Mouse (Mus musculus): ENCODE data around the gene Tmem236.

Tmem236 gene

DNA sequence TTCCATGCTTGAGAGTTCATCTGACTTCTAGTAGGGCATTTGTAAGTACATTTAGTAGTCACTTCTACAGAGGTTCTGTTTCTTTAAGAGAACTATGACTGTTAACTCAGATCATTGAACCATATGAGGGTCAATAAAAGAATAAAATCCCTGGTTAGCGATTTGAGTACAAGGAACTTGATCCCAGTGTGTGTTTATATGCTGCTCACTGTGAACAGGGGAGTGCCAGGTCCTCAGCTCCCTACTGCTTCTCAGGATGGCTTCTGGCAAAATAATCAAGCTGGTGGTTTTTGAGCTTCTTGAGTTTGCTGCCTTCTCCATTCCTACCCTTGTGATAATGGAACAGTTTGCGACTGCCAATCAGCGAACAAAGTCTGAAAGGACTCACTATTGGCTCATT lies at the start of gene Tmem236:
Gene Tmem236 (plus strand): TSS at position 190 of the 400 bp plus-strand sequence.
- DNase-seq (ENCODE audit: low spot score): no peak

DNA sequence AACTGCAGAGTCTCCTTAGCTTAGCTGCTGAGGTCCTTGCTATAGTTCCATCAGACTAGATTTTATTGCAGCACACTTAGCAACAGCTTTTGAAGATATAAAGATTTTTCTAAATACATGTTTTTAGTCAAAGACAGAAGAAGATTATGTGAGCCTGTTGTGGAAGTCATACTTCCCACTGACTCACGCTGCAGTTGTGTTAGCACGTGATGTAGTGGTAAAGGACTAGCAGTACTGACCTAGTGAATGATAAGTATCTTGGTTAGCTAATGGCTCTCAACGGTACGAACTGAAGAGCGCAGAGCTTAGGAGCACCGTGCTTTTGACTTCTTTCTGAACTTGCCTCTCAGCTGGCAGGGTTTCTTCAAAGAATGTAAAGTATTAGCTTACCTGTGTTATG lies 47.9 kb upstream of the Tmem236 start:
- DNase-seq (ENCODE audit: low spot score): no peak

DNA sequence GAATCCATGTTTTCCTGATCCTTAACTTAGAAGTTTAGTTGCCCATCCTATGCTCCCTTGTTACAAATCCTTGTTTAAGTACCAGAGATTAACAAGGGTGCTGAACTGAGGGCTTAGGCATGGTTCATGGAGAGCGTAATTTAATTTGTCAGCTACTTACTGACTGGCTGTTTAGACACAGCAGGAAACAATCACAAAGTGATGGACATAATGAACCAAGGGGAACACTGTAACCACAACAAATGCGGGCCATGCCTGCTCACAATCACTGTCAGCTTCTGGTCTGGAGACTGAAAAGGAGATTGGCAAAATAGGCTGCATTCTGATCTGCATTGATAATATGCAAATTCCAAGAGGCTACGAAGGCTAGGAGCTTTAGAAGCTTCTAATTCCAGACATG lies 46.7 kb upstream of the Tmem236 start:
- no peak for DNase-seq (ENCODE audit: low spot score)

DNA sequence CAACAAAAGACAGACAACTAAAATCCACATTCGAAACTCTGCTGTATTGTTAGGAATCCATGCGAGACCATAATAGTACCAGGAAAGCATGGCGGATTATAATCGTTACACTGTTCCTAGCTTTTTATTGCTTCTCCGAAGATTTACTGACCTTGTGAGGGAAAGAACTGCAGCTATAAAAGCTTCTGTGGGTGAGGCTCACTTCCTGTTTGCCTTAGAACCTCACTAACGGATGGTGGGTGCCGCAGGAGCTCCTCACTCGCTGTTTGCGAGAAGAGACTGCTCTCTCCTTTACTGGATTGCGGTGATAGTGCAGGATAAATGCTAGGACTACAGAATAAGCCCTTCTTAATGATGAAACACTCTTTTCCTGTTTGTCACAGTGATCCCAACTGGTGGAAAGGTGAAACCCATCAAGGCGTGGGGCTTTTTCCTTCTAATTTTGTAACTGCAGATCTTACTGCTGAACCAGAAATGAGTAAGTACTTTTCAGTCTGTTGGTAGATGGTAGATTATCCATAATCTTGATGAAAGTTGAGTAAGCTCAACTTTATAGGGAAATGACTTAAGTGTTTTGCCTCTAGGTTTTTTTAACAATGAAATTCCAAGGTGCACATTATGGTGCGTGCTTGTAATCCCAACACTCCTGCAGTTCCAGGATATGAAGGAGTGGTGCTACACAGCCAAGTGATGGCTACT lies 43.5 kb upstream of the Tmem236 start:
- no peak for DNase-seq (ENCODE audit: low spot score)

DNA sequence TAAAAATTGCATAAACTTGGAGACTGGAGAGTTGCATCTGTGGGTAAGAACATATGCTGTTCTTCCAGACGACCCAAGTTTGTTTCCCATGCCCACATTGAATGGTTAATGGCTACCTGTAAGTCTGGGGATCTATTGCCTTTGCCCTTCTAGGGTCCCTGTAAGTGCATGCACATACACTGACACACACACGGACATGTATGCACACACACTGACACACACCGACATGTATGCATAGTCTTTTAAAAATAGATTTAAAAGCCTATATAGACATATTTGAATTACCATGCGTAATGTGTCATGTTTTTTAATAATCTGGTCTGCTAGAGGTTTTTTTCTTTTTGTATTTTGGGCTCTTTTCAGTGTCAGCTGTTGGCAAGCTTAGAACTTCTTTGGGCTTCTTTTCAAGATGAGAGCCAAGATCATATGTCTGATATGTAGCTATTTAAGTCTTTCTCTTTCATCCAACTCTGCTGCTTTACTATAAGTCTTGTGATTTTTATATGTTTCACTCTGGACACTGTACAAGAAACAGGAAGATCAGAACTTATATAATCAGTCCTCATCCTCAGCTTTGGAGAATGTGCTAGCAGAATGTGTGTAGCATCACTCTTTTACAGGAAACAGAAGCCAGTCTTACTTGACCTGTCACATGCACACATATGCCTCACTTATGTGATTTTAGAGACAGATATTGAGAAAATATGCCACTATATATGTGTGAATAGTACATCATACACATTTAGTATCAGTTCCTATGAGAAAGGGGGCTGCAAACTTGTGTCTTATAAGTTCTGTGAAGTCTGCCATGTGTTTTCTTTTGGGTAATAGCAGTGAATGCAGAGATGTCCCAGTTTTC lies 41.6 kb upstream of the Tmem236 start:
- DNase-seq (ENCODE audit: low spot score): no peak

DNA sequence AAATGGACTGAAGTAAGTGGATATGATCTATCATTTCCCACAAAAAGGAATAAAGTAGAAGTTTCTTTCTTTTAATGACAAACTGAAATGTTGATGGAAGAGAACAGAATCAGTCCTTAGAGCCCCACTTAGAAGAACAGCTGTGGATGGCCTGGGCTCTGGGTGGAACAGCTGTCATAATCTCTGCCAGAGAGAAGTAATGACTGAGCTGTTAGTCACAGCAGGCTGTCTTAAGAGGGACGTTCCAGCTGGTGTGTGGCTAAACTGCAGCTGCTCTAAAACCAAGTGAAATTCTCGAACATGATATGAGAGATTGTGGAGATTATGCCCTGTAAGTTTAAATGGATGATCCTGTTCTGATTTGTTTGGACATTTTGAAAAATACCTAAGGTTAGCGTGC lies 37.4 kb upstream of the Tmem236 start:
- DNase-seq (ENCODE audit: low spot score): no peak

DNA sequence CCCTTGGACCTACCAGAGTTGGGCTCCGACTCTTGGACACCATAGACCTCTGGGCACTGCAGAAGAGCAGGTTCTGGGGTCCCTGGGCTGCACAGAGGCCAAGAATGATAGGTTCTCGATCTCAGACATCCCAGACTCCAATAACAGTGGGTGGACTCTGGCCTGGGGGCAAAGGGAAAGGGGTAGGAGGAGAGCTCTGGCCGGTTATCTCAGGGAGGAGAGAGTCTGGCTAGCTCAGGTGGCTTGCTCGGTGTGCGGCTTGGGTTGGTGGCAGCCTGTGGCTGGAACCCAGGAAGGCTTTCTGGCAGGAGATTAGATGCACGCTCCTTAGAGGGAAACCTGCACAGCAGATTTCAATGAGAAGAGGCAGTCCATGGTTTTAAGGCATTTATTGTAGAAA lies 34.7 kb upstream of the Tmem236 start:
- DNase-seq (ENCODE audit: low spot score): no peak

DNA sequence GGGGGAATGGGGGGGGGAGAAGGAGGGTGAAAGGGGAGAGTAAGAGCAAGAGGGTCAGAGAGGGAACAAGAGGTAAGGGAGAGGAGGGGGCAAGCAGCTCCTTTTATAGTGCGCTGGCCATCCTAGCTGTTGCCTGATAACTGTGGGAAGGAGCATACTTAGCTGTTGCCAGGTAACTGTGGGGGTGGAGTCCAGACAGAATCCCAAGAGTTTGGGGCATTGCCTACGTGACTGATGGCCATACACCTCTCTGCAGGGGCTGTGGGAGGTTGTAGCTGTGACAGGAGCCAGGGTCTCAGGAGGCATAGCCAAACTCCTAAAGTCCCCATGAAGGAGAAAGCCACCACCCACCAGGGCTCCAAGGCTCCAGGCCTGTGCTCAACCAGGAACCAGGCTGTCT lies 34.3 kb upstream of the Tmem236 start:
- DNase-seq (ENCODE audit: low spot score): no peak

DNA sequence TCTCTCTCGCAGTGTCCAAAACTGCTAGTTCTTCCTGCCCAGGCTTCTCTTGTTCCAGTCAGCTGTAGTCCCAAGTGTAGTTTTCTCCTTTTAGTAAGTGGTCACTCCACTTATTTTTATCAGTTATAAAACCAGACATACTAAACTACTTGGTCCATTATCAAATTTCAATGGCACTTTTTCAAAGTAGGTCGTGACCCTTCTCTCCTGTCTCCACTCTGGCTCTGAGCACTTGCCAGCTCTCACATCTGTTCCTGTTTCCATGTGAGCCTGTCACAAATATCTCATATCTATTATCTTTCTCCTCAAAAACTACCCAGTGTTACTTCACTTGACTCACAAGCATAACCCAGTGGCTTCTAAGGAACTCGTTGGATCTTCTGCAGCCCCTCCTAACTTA lies 29.0 kb upstream of the Tmem236 start:
- DNase-seq (ENCODE audit: low spot score): no peak

DNA sequence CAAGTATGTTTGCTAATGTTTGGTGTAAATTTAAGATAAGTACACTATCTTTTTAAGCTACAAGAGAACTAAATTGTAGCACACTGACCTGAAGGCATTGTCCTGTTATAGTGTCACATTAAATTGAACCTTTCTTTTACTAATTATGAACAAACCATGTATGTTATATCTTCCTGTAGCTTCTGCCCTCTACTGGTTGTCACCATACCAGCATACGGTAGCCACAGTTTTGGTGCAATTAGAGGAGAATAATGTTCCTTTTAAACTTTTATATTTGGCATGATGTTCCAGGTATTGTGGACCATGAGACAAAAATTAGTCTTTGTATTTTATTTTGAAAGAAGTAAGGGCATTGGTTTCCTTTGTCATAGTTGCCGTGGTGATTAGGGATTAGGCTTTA lies 27.4 kb upstream of the Tmem236 start:
- DNase-seq (ENCODE audit: low spot score): no peak

DNA sequence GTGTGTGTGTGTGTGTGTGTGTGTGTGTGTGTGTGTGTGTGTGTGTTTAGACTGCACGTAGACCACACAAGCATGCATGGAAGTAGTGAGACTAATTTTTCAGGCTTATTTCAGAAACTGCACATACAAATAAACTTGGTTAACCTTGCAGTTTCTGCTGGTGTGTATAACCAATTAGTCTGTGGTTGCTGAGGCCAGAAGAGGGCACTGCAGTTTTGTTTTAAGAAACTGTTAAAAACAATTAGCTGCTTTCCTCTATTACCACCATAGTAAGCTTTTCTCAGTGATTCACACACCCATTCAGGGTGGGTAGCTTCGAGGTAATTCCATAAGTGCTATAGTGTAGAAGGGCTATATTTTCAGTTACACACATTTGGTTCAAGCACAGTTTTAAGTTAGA lies 23.5 kb upstream of the Tmem236 start:
- no peak for DNase-seq (ENCODE audit: low spot score)

DNA sequence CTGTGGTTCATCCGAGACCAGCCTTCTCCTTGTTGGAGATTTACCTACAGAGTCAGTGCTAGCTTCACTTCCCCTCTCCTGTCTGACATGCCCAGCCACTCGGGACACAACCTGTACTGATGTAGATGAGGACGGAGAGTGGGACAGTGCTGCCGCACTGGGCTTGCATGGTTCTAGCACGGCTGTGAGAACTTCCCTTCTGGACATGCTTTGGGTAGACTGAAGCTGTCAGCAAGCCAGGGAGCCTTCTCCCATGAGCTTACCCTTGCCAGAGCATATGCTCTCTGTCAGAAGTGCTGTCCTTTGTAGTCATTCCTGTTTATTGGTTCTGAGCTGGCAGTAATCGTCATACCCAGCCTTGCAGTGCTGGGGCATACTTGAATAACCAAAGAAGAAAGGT lies 22.5 kb upstream of the Tmem236 start:
- DNase-seq (ENCODE audit: low spot score): no peak

DNA sequence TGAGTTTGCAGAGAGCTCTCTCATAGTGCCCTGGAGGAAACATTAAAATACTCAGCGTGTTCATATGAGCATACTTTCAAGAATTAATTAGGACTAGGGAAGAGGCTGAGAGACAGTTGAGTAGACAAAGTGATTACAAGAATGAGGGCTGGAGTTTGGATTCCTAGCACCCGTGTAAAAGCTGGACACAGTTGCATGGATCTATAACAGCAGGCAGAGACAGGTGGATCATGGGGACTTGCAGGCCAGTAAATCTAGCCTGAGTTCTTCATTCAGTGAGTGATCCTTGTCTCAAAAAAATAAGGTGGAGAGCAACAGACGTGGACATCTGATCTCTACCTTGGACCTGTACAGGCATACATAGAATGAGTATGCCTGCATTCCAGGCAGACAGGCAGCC lies 15.3 kb upstream of the Tmem236 start:
- DNase-seq (ENCODE audit: low spot score): no peak

DNA sequence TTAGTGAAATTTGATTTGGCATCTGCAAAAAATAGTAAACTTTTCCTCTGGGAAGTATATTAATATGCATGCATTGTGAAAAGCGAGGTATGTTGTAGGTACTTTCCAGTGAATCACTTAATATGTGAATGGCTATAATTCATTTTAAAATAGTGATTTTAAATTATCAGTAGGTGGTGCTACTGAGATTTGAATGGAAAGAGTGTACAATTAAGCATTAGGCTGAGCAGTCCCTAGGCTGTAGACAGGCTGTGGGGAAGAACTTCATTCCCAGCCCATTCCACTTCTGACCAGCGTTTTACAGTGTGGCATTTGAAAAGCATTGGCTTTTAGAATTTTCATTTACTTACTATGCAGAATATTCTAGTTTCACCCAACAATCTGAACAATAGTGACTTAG lies 14.6 kb upstream of the Tmem236 start:
- DNase-seq (ENCODE audit: low spot score): no peak

DNA sequence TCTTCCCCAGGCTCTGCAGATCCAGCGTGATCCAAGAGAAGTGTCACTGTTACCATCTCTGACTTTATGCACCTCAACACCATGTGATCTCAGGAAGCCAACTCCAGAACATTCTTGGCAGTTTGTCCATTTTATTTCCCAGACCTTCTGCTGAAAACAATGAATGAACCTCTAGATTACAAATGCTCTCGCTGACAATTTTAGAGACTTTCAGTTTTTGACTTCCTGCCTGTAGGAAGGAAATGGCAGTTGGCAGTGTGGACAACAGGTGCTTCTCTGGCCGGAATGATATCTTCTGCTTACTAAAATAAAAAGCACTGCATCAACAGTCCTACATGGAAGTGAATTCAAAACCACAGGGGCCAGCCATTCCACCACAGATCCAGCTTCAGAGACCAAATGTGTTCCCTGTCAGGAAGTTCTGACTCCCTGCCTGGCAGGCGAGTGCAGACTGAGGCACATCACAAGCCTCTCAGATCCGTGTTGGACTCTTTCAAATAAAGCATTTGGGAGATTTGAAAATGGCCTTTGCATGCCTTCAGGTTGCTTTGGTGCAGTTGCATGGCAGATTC lies 9.8 kb upstream of the Tmem236 start:
- DNase-seq (ENCODE audit: low spot score): no peak

DNA sequence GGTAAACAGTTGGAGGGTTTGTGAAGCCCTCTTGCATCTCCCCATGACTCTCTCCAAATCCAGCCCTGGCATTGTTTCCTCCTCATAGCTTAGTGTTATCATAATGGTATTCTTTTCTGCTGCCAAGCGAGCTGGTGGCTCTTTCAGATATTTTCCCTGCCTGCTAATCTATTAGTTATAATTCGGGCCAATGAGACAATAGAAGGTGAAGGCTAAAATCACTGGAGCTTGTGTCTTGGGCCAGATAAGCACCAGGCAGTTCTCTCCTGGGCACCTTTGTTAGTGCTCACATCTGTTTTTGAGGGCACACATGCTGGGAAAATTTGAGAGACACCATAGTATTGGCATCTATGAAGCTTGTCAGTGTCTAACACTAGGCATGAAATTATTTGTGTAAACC lies 9.3 kb upstream of the Tmem236 start:
- no peak for DNase-seq (ENCODE audit: low spot score)

DNA sequence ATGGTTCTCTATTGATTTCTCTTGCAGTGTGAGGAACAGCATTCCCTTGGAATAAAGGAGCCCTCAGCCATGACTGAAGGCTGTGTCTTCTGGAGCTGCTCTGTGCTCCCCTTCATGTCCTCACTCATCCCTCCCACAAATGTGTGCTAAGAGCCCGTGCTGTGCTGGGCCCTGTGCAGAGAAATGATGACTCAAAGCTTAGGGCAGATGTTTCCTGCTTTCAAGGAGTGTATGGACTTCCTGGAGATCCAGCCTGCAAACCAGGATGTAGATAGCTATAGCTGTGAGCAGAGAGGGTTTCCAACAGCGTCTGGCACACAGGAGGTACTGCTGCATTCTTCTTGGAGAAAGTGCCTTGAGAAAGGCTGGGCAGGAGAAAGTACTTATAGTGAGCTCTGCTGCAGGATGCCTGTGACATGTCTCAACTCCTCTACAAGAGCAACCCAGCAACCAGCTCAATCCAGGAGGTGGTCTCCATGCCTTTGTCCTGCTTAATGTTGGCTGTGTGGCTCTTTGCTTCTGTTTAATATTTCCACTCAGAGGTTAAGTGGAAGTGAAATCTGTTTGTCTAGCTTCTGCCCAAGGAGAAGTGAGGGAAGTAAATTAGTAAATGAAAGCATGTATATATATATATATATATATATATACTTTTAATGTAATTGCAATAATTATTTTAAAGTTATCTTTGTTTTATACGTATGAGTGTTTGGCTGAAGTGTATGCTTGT lies 8.5 kb upstream of the Tmem236 start:
- DNase-seq (ENCODE audit: low spot score): no peak

DNA sequence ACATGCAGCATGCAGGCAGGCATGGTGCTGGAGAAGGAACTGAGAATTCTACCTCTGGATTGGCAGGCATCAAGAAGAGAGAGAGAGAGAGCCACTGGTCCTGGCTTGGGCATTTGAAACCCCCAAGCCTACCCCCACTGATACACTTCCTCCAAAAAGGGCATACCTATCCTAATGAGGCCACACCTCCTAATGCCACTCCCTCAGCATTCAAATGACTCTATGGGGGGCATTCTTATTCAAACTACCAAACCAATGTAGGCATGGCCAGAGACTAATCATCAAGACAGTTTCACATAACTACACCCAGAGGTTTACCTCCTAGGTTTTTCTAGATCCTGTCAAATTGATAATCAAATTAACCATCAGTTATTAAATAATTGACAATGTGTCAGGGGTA lies 6.6 kb upstream of the Tmem236 start:
- no peak for DNase-seq (ENCODE audit: low spot score)

DNA sequence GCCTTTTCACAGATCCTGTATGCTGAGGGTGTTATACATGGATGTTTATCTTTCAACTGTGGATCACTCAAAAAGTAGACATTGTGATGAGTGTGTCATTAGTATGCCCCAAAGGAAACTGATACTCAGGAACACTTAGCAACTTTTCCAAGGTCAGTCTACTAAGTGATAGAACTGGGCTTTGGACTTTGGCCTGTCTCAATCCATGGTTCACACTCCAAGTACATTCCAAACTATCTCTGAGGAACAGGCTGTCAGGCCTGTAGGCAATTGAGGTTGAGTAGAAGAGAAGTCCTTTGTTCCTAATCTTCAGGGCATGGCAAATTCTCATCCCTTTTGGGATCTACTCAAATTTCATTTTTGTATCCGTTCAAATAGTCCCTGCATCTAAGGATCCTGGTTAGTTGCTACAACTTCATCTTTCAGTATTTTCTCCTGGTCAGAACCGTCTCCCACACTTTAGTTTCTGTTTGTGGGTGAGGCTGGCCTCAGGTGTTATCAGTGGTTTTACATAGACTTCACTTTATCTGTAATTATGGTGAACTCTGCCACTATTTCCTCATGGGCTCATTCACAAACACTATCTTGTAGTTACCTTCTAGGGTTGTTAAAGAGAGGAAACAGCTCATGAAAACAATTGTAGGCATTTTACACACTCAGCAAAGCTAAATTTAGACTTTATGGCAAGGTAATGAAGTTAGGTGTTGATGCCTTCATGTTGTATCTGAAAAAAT lies 2.3 kb downstream of the Tmem236 start:
- DNase-seq (ENCODE audit: low spot score): no peak

DNA sequence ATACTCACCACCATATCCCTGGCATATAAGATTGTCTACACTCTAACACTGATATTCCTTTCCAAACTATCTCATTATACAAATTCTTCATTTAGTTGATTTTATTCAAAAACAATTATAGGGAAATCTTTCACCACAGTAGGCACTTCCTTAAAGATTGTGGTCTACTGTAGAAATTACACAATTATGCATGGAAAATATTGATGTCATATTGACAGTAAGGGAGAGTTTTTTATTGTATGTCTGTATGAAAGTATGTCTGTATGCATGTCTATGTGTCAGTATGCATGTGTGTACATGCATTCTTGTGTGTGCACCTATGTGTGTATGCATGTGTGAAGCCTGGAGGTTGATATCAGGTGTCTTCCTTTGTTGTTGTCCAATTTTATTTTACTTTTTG lies 10.1 kb downstream of the Tmem236 start:
- no peak for DNase-seq (ENCODE audit: low spot score)

DNA sequence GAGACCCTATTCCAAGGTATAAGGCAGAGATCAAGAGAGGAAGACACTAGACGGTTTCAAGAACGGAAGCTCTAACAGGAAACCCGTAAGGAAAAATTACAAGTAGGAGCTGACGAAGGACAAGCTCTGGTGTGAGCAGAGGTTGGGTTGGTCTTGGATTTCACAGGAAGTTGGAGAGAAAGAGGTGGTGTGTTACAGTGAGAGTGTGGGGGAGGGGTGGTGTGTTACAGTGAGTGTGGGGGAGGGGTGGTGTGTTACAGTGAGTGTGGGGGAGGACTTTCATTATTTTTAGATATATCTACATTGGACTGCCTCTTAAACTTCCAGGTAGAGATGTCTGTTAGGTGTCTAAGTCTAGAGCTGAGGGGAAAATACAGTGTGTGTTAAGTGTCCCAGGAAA lies 16.4 kb downstream of the Tmem236 start:
- DNase-seq (ENCODE audit: low spot score): no peak

DNA sequence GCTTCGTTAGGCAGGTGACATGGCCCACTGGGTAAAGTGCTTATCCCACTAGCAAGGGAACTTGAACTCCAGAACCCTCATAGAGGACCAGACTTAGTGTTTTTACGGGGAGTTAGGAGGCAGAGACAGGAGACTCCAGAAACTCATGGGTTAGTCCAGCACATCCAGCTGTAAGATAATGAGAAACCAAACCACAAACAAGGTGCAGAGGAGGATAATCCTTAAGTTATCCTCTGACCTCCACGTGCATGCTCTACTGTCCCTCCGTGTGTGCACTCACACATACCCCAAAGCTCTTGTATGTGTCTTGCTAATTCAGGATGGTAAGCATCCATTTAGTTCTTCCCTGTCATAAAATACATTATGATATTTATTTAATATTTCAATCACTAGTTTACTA lies 17.3 kb downstream of the Tmem236 start:
- DNase-seq (ENCODE audit: low spot score): no peak
